Mouse (Mus musculus) cerebellum, adult (tissue): ENCODE data around the gene Tex2.
"Not testable (repeated sequence)": the region's sequence is repeated elsewhere in the genome, so short reads cannot be mapped to it uniquely, and the experiment has no call there.

ENCODE experiments used
- ATAC-seq: cut with Nextera tagmentation; 2 replicates; pipeline ENCODE4 v1.9.2; 2017; ENCODE audit warnings: mild to moderate bottlenecking, moderate library complexity, mixed read lengths; ENCODE audit not compliant: insufficient number of reproducible peaks, low FRiP score, low TSS enrichment

The Tex2 gene

DNA sequence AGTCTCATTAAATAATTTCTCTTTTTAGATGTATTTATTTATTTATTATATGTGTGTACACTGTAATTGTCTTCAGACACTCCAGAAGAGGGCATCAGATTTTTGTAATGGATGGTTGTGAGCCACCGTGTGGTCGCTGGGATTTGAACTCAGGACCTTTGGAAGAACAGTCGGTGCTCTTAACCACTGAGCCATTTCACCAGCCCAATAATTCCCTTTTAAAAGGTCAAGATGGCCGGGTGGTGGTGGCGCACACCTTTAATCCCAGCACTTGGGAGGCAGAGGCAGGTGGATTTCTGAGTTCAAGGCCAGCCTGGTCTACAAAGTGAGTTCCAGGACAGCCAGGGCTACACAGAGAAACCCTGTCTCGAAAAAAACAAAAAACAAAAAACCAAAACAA is 122.6 kb downstream of the Tex2 start:
- not testable (repeated sequence) for ATAC-seq

DNA sequence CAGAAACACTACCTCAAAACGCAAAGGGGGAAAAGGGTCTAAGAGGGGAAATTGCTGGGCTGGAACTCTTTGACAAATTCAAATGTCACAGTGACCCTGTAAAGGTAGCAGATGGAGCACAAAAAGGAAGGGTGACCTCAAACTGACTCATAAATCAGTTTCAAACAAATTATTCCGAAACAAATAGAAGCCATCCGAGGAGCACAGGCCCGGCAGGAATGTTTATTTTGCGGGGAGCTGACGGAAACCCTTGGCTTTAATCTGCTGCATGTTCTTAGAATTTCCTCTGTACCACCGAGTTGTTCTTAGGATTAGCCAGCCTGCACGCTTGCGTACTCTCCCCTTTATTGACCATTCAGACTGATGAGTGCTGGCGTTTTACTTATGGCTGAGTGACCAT is 123.2 kb downstream of the Tex2 start:
- no peak for ATAC-seq

- no peak for ATAC-seq
Observed at GRCm38 (mm10) chr11:106489036-106489693, 124.1 kb downstream of the Tex2 start.

- ATAC-seq = no peak
Observed at GRCm38 (mm10) chr11:106488126-106488561, 125.1 kb downstream of the Tex2 start.

- peak; percentile 95 for ATAC-seq
Observed at GRCm38 (mm10) chr11:106487733-106488115, 125.5 kb downstream of the Tex2 start, which contains the start of gene Ern1. Ern1 (minus strand) TSS chr11:106487852.

DNA sequence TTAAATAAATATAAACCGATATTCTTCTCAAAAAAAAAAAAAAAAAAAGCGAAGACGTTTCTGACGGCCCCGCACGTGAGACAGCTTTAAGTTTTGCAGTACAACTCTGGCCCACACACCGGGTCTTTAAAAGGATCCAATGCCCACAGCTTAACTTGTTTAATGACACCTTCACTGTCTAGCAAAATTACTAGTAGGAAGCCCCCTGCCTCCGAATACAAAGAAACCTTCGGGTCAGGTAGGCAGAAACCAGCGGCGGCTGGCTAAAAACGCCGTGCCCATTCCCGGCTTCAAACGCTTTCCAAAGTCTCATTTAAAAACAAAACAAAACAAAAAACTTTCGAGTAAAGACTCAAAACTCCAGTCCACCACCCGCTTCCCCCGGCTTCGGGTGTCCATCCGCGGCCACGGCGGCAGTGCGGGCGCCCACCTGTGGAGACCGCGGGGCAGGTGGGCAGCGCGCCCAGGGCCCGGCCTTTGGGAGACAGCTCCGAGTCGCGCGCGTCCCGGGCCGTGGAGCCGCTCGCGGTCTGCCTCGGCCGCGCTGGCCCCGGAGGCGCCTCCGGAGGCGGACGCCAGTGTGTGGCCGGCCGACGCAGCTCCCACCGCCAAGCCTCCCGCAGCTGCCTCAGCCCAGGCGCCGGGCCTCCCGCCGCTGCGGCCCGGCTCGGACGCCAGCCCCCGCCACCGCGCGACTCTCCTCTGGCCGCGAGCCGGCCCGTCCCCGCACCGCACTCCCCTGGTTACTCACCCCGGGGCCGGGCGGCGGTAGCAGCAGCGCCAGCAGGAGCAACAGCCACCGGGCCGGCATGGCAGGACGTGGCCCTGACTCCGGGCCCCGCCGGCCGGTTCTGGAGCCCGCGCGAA is 126.1 kb downstream of the Tex2 start:
- peak; percentile 50; the same call in 1 of the 2 replicates for ATAC-seq

DNA sequence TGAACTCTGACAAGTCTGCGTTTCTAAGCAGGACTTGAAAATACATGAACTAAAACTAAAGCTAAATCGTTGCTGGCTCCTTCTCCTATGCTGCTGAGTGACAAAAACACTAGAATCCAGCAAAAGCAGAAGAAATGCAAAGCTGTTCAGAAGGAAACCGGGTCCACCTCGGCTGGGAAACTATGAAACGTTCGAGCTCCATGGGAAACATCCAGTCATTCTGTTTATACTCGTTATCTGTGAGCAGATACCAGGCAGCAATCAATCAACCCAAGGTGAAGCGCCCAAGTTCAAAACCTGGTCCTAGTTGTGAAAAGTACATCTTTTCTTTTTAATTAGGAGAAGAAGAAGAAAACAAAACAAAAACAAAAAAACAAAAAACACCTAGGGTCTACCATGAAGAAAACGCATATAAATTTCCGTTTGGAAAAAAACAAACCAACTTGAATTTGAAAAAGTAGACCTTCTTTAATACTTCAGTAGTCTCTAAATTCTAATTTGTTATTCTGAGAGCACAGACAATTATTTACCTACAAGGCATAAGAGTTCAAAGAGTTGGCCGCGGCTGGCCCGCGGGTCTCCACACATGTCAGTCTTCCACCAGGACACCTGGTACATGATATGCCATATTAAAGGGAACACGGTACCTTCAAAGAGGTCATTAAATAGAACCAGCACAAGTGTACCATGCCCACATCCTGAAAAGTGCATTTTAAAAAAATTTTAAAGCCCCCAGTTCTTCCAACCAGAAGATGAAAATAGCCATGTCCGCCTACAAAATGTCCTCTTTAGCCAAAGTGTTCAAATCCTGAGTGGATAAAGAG is 127.0 kb downstream of the Tex2 start:
- ATAC-seq = no peak

DNA sequence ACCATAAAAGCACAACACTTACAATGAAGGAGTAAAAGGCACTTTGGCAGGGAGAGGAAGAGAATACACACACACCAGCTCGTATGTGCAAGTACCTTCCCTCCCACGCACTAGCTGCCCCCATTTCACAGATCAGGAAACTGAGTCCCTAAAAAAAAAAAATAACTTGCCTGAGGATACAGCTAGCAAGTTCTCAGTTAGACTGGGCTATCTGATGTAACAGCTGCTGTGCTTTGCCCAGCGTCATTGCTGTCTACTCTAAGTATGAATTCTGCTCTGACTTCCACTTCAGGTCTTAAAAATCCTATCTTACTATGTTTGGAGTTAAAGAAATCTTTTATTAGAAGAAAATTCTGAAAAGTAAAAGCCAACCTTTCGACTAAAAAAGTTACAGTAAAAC is 127.6 kb downstream of the Tex2 start:
- no peak for ATAC-seq

- no peak for ATAC-seq
Observed at GRCm38 (mm10) chr11:106484875-106485274, 128.3 kb downstream of the Tex2 start.

DNA sequence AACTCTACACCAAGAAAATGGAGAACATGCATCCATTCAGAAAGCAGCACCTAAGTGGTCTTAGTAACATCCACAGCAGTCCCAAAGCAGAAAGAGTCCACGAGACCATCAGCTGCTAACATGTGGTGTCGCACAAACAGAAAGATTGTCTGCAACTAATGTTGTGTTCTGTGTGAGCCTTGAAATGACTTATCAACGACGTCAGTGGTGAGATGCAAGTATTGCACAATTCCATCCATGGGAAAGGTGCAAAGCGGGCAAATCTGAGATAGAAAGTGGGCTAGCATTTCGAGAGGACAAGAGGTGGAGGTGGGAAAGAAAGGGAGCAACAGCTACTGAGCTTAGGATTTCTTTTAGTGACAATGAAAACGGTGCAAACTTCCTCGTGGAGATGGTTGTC is 130.4 kb downstream of the Tex2 start:
- ATAC-seq = no peak

DNA sequence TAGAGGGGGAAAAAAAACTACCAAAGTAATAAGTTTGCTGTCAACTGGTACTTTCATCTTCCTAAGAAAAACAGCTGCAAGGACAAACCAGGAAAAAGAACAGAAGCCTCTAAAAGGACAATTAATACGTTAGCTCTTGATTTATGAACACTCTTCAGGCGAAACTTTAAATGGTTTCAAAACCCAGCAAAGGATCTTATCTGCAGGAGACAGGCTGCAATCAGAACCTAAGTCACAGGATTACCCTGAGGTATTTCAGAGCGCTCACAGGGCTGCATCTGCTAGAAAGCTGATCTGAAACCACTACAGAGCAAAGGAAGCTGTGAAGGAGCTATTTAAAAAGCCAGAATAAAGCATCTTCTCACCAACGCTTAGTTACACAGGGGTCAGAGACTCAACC is 131.6 kb downstream of the Tex2 start:
- no peak for ATAC-seq

DNA sequence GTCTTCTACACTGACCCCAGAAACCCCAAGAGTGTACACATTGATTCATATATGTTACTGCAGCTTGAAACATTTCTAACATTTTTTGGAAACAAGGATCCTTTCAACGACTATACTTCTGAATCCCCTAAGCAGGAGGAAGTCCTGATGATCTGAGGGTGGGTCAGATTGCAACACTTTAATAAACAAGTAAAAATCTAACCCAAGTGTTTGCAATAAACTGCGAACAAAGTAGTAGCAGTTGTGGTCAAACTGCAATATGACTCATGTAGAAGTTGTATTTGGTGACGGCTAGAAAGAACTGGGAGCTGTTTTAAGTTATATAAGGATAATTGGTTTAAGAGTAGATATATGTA is 132.7 kb downstream of the Tex2 start:
- no peak for ATAC-seq

GRCm38 (mm10) chr11:106479619-106480529 is 133.3 kb downstream of the Tex2 start:
- no peak for ATAC-seq

GRCm38 (mm10) chr11:106478745-106479144 is 134.5 kb downstream of the Tex2 start:
- no peak for ATAC-seq

GRCm38 (mm10) chr11:106477505-106478160 is 135.6 kb downstream of the Tex2 start:
- ATAC-seq = no peak

DNA sequence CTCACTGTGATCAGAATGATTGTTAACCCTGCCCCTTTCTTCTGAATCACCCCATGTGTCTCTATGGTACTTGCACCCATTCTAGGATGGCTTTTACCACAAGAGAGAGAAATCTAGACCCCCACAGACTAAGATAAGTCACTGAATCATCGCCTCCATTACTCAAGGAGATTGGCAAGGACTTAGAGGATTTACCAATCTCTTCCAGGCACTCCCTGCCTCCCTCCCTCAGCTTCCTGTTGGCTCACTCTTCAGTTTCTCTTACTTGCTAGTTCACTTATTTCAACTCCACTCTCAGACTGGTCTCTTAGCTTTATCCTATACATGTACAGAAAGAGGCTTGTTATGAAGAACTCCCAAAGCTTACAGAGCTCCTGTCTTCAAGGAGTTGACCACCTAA is 137.9 kb downstream of the Tex2 start:
- ATAC-seq = no peak

GRCm38 (mm10) chr11:106471629-106472028 is 141.6 kb downstream of the Tex2 start:
- ATAC-seq = no peak

DNA sequence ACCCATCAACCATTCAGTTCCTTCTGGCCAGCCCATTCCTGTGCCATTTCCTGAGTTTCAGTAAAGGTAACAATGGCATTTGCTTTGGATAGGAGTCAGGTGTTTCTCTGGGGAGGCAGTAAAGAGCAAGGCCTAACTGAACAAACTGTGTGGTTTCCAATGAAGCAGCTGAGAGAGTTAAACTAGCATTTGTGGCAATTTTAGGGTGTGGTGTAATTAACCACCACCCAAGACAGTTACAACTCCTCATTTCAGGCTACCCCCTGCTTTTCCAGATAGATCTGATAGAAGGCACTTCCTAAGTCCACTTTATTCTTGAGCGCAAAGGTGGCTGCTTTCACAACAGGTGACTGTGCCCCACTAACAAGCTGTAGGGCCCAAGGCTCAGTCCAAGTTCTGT is 144.7 kb downstream of the Tex2 start:
- no peak for ATAC-seq

DNA sequence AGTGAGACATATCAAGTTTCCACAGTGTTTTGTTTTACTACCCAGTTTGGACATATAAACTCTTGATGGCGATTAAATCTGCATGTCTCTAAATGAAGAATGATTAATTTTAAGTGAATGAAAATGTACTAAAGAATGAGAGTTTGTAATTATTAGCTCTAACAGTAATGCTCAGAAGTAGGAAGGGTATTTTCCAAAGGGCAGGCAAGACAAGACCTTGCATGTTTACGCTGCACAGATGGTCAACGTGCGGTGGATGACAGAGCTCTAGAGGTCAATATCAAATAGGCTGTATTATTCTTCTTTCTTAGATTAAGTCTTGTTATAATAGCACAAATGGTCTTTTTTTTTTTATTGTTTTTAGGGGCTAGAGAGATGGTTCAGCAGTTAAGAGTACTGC is 147.3 kb downstream of the Tex2 start:
- ATAC-seq = no peak
